Mouse (Mus musculus) E14TG2a.4 (cell line): ENCODE results near the gene Gstp1.
"Not testable (repeated sequence)": the region's sequence is repeated elsewhere in the genome, so short reads cannot be mapped to it uniquely, and the experiment has no call there.

ENCODE experiments used
- H3K27me3 ChIP-seq: 2 replicates; pipeline ENCODE4 v1.6.1; 2014; ENCODE audit warnings: low read length, control low read depth; ENCODE audit not compliant: insufficient read depth
- H3K36me3 ChIP-seq: 2 replicates; pipeline ENCODE4 v1.6.1; 2014; ENCODE audit warnings: low read length, control low read depth; ENCODE audit not compliant: insufficient read depth
- H3K4me1 ChIP-seq: replicated peaks from 2 replicates; pipeline ENCODE4 v1.6.1; 2014; ENCODE audit warnings: low read depth, low read length, control low read depth
- H3K4me3 ChIP-seq: replicated peaks from 2 replicates; pipeline ENCODE4 v1.5.1; 2014; ENCODE audit warnings: mild to moderate bottlenecking, low read length
- H3K9me3 ChIP-seq: 2 replicates; pipeline ENCODE4 v1.6.1; 2014; ENCODE audit warnings: low read length, control low read depth
- CTCF ChIP-seq: conservative IDR thresholded peaks from 2 replicates; pipeline ENCODE4 v1.5.1; 2014; ENCODE audit warnings: low read length
- NANOG ChIP-seq: IDR thresholded peaks from 2 replicates; pipeline ENCODE4 v1.6.1; 2014; ENCODE audit warnings: borderline replicate concordance, low read length, mixed read lengths
- POU5F1 ChIP-seq: IDR thresholded peaks from 2 replicates; pipeline ENCODE4 v1.6.1; 2014; ENCODE audit warnings: low read length, borderline replicate concordance

The Gstp1 gene

DNA sequence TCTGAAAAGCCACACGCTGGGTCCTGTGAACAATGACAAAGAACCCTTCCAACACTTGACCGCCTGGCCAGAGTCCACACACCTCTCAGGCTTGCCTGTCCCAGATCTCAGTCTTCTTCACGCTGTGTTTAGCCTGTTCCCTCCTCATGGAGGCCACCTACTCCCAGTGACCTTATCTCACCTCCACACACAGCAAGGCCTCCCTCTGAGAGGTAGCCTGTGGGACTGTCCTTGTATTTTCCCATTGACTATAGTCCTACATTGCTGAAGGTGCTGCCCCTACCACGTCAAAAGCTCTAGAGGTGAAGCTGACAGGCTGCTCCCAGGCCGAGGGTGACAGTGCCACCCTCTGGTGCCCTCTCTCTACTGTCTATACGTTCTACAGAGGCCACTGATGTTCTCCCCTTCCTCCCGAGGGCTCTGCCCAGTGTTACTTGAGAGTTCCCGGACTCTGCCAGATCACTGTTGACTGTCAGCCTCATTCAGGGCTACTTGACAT, 42.8 kb upstream of the Gstp1 start:
- TF ChIP-seq CTCF (no peak), POU5F1 (no peak)
- H3K27me3 ChIP-seq, result peaks cover 15% of the 10 kb centered on the region
- no peak overlapping the region for H3K4me3 ChIP-seq
- no peaks in the 10 kb centered on the region for H3K36me3 ChIP-seq
- H3K4me1 ChIP-seq, result peaks cover 21% of the 10 kb centered on the region
- H3K9me3 ChIP-seq, result peaks cover 8% of the 10 kb centered on the region

DNA sequence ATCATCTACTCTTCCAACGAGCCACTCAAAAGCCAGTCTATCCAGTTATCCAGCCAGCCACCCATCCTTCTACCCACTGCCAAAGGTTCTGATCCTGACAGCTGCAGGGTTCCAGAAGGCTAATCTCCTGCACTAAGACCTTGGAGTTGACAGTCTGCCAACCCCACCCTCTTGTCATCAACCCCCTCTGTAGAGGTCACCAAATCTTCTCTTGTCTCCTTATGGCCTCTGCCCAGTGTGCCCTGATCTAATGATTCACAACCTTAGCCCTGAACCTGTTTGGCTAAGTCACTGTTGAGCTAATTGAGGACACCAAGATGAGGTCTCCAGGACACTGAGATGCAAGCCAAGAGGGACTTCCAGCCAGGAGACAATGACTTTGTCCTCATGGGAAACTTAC, 41.8 kb upstream of the Gstp1 start:
- Histone ChIP-seq H3K36me3 (no peaks in the 10 kb centered on the region), H3K4me3 (no peak overlapping the region), H3K4me1 (peaks cover 21% of the 10 kb centered on the region), H3K9me3 (peaks cover 10% of the 10 kb centered on the region), H3K27me3 (peaks cover 15% of the 10 kb centered on the region)
- no peak for TF ChIP-seq CTCF
- TF ChIP-seq POU5F1, result no peak
- no peak for TF ChIP-seq NANOG

DNA sequence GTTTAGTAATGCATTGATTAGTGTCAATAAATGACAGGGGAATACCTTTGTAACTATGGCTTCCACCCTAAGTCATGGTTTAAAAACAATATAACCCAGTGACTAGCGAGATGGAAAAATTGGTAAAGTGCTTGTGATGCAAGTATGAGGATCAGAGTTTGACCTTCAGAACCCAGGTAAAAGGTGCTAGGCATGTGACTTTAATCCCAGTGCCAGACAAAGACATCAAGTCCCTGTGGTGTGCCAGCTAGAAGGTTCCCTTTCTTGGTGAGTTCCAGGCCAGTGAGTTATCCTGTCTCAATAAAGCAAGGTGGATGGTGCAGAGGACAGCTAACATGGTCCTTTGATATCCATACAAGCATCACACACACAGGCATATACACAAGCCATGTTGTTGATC, 37.7 kb upstream of the Gstp1 start:
- Histone ChIP-seq H3K9me3 (peaks cover 16% of the 10 kb centered on the region), H3K4me1 (peaks cover 7% of the 10 kb centered on the region), H3K27me3 (peaks cover 4% of the 10 kb centered on the region; the same call in 1 of the 2 replicates), H3K36me3 (no peaks in the 10 kb centered on the region), H3K4me3 (no peak overlapping the region)
- TF ChIP-seq POU5F1 (no peak), CTCF (no peak), NANOG (no peak)

DNA sequence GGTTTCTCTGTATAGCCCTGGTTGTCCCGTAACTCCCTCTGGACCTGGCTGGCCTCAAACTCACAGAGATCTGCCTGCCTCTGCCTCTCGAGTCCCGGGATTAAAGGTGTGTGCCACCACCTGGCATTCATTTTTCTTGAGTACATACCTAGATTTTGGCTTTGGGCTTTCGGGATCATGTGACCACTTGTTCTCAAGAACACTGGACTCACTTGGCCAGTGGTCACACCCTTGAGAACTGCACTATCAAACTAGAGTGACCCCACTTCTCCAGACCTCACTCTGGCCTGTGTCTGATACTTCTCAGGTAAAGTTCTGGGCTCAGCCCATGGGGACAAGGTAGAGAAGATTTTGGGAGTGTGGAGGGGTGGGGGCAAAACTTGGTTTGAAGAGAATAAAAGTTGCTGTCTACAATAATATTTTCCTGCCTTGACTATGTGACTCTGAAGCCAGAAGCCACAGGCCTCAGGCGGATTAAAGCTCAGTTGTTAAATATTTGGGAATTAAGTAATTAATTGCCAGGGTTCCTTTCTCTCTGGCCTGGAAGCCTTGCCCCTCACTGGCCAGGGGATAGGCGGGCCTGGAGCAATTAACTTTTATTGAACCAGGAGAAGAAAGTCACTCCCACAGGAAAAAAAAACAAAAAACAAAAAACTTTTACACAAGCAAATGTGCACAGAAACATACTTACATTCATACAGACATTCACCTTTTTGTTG, 35.1 kb upstream of the Gstp1 start:
- Histone ChIP-seq H3K4me3 (no peak overlapping the region), H3K4me1 (peaks cover 15% of the 10 kb centered on the region), H3K36me3 (no peaks in the 10 kb centered on the region), H3K9me3 (peaks cover 16% of the 10 kb centered on the region), H3K27me3 (no peaks in the 10 kb centered on the region)
- TF ChIP-seq CTCF (no peak), NANOG (no peak), POU5F1 (no peak)

DNA sequence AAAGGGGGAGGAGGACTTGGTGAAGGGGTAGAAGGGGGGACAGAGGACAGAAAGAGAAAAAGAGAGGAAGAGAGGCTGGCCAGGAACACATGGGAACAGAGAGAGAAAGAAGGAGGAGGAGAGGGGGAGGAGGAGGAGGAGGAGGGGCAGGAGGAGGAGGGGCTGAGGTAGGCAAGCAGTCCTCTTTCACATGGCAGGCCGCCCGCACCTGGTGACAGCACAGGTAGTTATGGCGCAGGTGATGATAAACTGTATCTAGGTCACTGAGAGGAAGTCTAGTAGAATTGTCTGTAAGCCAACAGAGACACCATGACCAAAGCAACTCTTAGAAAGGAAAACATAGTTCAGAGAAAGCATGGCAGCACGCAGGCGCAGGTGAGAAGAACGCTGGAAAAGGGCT, 33.6 kb upstream of the Gstp1 start:
- H3K9me3 ChIP-seq, result peaks cover 13% of the 10 kb centered on the region
- H3K4me3 ChIP-seq, result no peak overlapping the region
- H3K4me1 ChIP-seq, result peaks cover 21% of the 10 kb centered on the region
- H3K36me3 ChIP-seq, result no peaks in the 10 kb centered on the region
- H3K27me3 ChIP-seq, result no peaks in the 10 kb centered on the region
- TF ChIP-seq CTCF (no peak), NANOG (no peak), POU5F1 (no peak)

DNA sequence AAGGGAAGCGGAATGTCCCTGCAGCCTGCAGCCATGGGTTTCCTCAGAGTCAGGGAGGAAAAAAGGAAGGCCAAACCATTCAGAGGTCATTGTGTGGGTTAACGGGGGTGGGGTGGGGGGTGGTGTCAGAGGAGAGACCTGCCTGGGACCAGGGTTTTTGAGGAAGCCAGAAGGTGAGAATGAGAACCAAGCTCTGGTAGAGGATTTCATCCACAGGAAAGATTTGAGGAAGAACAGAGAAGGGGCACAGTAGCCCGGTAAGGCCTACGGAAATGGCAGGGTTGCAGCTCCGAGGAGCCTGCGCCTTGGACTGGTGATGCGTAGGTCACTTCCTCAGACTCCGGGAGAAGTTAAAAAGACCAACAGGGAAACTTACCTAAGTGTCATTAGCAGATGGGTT, 33.0 kb upstream of the Gstp1 start:
- TF ChIP-seq POU5F1, result no peak
- TF ChIP-seq CTCF, result no peak
- TF ChIP-seq NANOG, result no peak
- H3K4me3 ChIP-seq, result 0 out of 2 replicates have a peak overlapping the region, but pooled peaks have one; percentile 17
- H3K36me3 ChIP-seq, result no peaks in the 10 kb centered on the region
- peaks cover 10% of the 10 kb centered on the region for H3K9me3 ChIP-seq
- no peaks in the 10 kb centered on the region for H3K27me3 ChIP-seq
- H3K4me1 ChIP-seq, result peaks cover 21% of the 10 kb centered on the region

DNA sequence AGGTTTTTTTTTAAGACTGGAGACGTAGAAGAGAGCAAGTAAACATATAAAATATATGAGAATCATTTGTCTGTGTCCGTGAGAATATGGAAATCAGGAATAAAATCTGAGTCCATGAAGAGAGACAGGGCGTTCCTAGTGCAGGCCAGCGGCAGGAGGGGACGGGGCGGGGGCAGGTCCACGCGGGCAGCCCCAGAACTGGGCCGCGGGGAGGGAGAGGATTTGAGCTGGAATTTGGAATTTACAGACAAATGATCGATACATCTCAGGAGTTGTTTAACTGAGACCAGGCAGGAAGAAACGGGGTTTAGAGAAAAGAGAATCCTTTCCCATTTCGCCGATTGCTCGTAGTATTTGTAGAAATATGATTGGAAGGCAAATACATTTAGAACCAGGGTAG, 32.5 kb upstream of the Gstp1 start:
- no peak for TF ChIP-seq CTCF
- no peak for TF ChIP-seq NANOG
- TF ChIP-seq POU5F1, result no peak
- Histone ChIP-seq H3K9me3 (peaks cover 6% of the 10 kb centered on the region), H3K36me3 (no peaks in the 10 kb centered on the region), H3K4me1 (peaks cover 21% of the 10 kb centered on the region), H3K27me3 (no peaks in the 10 kb centered on the region), H3K4me3 (0 out of 2 replicates have a peak overlapping the region, but pooled peaks have one; percentile 17)

DNA sequence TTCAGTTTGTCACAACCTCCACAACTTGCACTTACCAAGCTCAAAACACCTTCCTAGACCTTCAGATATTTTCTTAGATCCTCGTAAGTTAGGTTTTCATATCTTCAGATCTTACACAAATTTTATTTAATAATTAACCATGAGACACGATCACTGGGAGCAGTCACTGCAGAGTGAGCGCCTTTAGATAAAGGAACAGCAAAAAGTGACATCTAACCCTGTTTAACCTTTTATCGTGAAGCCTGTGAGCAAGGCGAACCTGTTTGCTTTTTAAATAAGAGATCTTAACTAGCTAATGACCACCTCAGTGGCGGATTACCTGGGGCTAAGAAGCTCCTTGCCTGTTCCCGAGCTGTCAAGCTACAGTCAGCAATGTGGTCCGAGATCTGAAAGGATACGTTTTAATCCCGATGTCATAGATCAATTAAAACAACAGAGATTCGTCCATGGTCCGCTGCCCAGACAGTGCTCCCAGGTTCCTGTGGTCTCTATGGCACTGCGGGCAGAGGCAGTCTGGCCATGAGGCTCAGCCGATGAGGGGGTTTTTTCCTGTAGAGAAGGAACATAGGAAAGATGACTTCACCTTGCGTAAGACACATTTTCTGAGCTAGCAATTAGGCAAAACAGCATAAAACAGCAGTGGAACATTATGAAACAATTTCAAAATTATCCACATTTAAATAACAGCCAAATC, 31.1 kb upstream of the Gstp1 start:
- Histone ChIP-seq H3K27me3 (no peaks in the 10 kb centered on the region), H3K36me3 (no peaks in the 10 kb centered on the region), H3K4me3 (no peak overlapping the region), H3K9me3 (peaks cover 5% of the 10 kb centered on the region), H3K4me1 (peaks cover 21% of the 10 kb centered on the region)
- TF ChIP-seq NANOG (no peak), CTCF (no peak), POU5F1 (no peak)

DNA sequence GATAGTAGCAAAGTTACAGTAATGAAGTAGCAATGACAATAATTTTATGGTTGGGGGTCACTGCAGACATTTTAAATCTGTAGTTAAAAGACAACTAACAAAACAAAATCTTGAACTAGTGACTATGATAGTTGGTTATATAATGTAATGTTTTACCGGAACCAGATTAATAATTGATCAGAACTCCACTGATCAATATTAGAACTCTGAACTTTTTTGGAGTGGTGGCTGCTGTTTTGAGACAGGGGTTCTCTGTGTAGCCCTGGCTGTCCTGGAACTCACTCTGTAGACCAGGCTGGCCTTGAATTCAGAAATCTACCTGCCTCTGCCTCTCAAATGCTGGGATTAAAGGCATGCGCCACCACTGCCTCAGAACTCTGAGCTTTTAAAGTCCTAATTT, 30.5 kb upstream of the Gstp1 start:
- not testable (repeated sequence) for H3K27me3 ChIP-seq, H3K4me3 ChIP-seq, H3K36me3 ChIP-seq, H3K9me3 ChIP-seq
- peaks cover 21% of the 10 kb centered on the region for H3K4me1 ChIP-seq
